Mouse (Mus musculus) CD4-positive, CD25-positive, alpha-beta regulatory T cell, adult 9 weeks (primary cell): ENCODE measurements around the gene Cyb5rl. TPM values are rescaled to one million over a fixed set of nuclear protein-coding genes. Genes with fewer than 3 reads are reported as not detected.

Source experiments
- polyA plus RNA-seq: library from polyadenylated mRNA; unstranded; fragments of 100-300 nt; shearing (Covaris generic); gene quantifications from one replicate; pipeline ENCODE4 v1.2.1, GENCODE M21; 2017

Cyb5rl gene
- polyA plus RNA-seq: 11.6 TPM

DNA sequence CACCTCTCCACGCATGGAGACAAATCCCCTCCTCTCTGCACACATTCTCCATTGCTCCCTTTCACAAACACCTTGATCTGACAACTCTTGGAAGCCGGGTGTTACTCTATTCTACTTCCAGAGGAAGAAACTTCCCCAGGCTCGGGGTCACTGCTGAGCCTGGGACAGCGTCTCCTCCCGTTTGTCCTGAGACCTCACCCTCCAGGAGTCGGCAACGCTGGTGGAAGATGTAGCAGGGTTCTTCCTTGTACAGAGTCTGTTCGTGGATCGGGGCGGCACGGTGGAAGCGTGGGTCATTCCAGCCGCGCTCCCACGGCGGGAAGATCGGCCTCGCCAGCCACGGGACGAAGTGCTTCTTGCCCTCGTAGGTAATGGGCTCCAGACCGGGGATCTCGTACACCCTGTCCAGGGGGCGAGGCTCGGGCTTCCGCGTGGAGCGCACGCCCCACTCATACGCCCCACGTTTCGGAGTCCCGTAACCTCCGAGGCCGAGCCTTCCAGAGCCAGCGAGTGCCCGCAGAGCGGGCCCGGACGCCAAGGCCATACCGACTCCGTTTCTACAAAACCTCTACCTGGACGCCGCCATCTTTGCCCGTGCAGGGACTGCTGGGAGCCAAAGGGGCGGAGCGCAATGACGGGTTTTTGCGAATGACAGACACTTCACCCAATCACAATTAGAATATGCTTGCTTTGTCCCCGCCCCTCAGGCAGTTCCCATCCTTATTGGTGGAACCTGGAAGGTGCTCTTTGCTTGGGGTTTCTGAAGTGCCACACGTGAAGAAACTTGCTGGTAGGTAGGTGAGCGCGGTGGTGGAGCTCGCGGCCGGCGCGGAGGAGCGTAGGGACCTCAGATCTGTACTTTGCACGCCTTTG lies at the start of gene Cyb5rl, which contains the start of gene Mrpl37:
TSS of gene Cyb5rl (plus strand) at position 737 of the 873 bp plus-strand sequence.
TSS of gene Mrpl37 (minus strand) at position 617 of the 873 bp plus-strand sequence.

GRCm38 (mm10) chr4:107096841-107097373 lies 30.1 kb downstream of the Cyb5rl start, which contains the start of gene Cdcp2:
TSS of gene Cdcp2 (plus strand) at chr4:107096891.

Other genes starting within 250 kb of the Cyb5rl start
- 25.9 TPM for gene Ssbp3, start 156.3 kb upstream of the Cyb5rl start, polyA plus RNA-seq
- 78.4 TPM for gene Mrpl37, start 120 bp upstream of the Cyb5rl start, polyA plus RNA-seq
- gene Cdcp2, start 29.9 kb downstream of the Cyb5rl start, polyA plus RNA-seq: not detected
- 458 TPM for gene Tmem59, start 111.4 kb downstream of the Cyb5rl start, polyA plus RNA-seq
- 22.7 TPM for gene Tceanc2, start 112.1 kb downstream of the Cyb5rl start, polyA plus RNA-seq
- gene Ldlrad1, start 142.2 kb downstream of the Cyb5rl start, polyA plus RNA-seq: not detected
- 38.1 TPM for gene Lrrc42, start 186.5 kb downstream of the Cyb5rl start, polyA plus RNA-seq
- 26.8 TPM for gene Hspb11, start 186.6 kb downstream of the Cyb5rl start, polyA plus RNA-seq
- gene Dio1, start 240.2 kb downstream of the Cyb5rl start, polyA plus RNA-seq: not detected
- 118 TPM for gene Yipf1, start 247.4 kb downstream of the Cyb5rl start, polyA plus RNA-seq